Mouse (Mus musculus) CH12.LX (cell line): Measurements from ENCODE around the gene Prkca. TPM values are rescaled to one million over a fixed set of nuclear protein-coding genes. Genes with fewer than 3 reads are reported as not detected.

Source experiments
- DNase-seq: peaks from one replicate; pipeline ENCODE4 v3.0.0-alpha.2; 2013; ENCODE audit errors: extremely low read depth
- H3K27ac ChIP-seq: 2 replicates; pipeline ENCODE4 v1.5.1; 2012; ENCODE audit warnings: low read depth, mild to moderate bottlenecking, control low read depth, moderate library complexity; ENCODE audit not compliant: insufficient read depth
- H3K27me3 ChIP-seq: replicated peaks from 2 replicates; pipeline ENCODE3; 2012; ENCODE audit warnings: inconsistent platforms
- H3K36me3 ChIP-seq, 2 experiments: replicated peaks in 1 of 2; 2 replicates each; pipeline versions ENCODE3 to v1.6.1; 2012; ENCODE audit warnings: inconsistent platforms in 1 of 2, low read length in 1 of 2, mild to moderate bottlenecking in 1 of 2, mixed read lengths in 1 of 2, moderate library complexity in 1 of 2; ENCODE audit not compliant: control insufficient read depth in 1 of 2, insufficient read depth in 1 of 2
- H3K4me1 ChIP-seq, 2 experiments: 2 replicates each; pipeline ENCODE4 v1.6.1; 2012; ENCODE audit warnings: inconsistent platforms in 1 of 2, moderate library complexity in 1 of 2; ENCODE audit not compliant: insufficient read depth in 2 of 2, control insufficient read depth in 1 of 2
- H3K4me2 ChIP-seq: 2 replicates; pipeline ENCODE4 v1.6.1; 2012; ENCODE audit warnings: low read depth, mild to moderate bottlenecking, control low read depth; ENCODE audit not compliant: poor library complexity, insufficient read depth, severe bottlenecking
- H3K4me3 ChIP-seq, 3 experiments: fragments of 150-350 bp in 1 of 3; sonication (generic) in 1 of 3; replicated peaks in 1 of 3; 2 replicates each; pipeline versions ENCODE3 to v1.5.1; 2011 to 2012; ENCODE audit warnings: low read depth in 2 of 3, low read length in 2 of 3, mild to moderate bottlenecking in 2 of 3, moderate library complexity in 2 of 3, control low read depth in 1 of 3, improper control_type of control experiment in 1 of 3, inconsistent platforms in 1 of 3, mixed read lengths in 1 of 3; ENCODE audit not compliant: poor library complexity in 1 of 3
- H3K79me2 ChIP-seq: replicated peaks from 2 replicates; pipeline ENCODE4 v1.6.1; 2012; ENCODE audit warnings: mild to moderate bottlenecking, moderate library complexity; ENCODE audit not compliant: control insufficient read depth, poor library complexity, insufficient read depth, severe bottlenecking; ENCODE audit errors: extremely low read depth
- H3K9ac ChIP-seq: 2 replicates; pipeline ENCODE4 v1.6.1; 2012; ENCODE audit warnings: low read depth, mild to moderate bottlenecking, control low read depth, moderate library complexity; ENCODE audit not compliant: insufficient read depth
- H3K9me3 ChIP-seq: replicated peaks from 2 replicates; pipeline ENCODE3; 2012; ENCODE audit warnings: low read length, inconsistent platforms, mixed read lengths
- BHLHE40 ChIP-seq: IDR thresholded peaks from 2 replicates; pipeline ENCODE4 v1.6.1; 2011; ENCODE audit warnings: mild to moderate bottlenecking, low read depth, low read length, improper control_type of control experiment
- CHD2 ChIP-seq: IDR thresholded peaks from 2 replicates; pipeline ENCODE4 v1.6.1; 2011; ENCODE audit warnings: low read length, improper control_type of control experiment
- ELF1 ChIP-seq: IDR thresholded peaks from 2 replicates; pipeline ENCODE4 v1.6.1; 2014; ENCODE audit warnings: low read depth, mild to moderate bottlenecking, inconsistent platforms, low read length, improper control_type of control experiment
- ETS1 ChIP-seq: conservative IDR thresholded peaks from 2 replicates; pipeline ENCODE4 v1.6.1; 2012; ENCODE audit warnings: low read depth, mild to moderate bottlenecking, inconsistent platforms, low read length, improper control_type of control experiment, moderate library complexity
- MAFK ChIP-seq: IDR thresholded peaks from 2 replicates; pipeline ENCODE4 v1.6.1; 2011; ENCODE audit warnings: low read length, improper control_type of control experiment; ENCODE audit not compliant: insufficient replicate concordance
- MAZ ChIP-seq: IDR thresholded peaks from 2 replicates; pipeline ENCODE4 v1.6.1; 2012; ENCODE audit warnings: low read depth, mild to moderate bottlenecking, inconsistent platforms, low read length, improper control_type of control experiment, moderate library complexity
- MEF2A ChIP-seq: IDR thresholded peaks from 2 replicates; pipeline ENCODE4 v1.6.1; 2014; ENCODE audit warnings: low read depth, mild to moderate bottlenecking, inconsistent platforms, low read length, improper control_type of control experiment, borderline replicate concordance
- MXI1 ChIP-seq: IDR thresholded peaks from 2 replicates; pipeline ENCODE4 v1.6.1; 2011; ENCODE audit warnings: mild to moderate bottlenecking, low read depth, low read length, improper control_type of control experiment
- NRF1 ChIP-seq: IDR thresholded peaks from 2 replicates; pipeline ENCODE4 v1.6.1; 2014; ENCODE audit warnings: low read depth, mild to moderate bottlenecking, inconsistent platforms, low read length, improper control_type of control experiment, moderate library complexity
- POLR2A ChIP-seq: IDR thresholded peaks from 2 replicates; pipeline ENCODE4 v1.6.1; 2011; ENCODE audit warnings: low read depth, mild to moderate bottlenecking, improper control_type of control experiment, low read length
- SIN3A ChIP-seq: IDR thresholded peaks from 2 replicates; pipeline ENCODE4 v1.6.1; 2012; ENCODE audit warnings: low read length, improper control_type of control experiment, inconsistent platforms
- TCF12 ChIP-seq: IDR thresholded peaks from 2 replicates; pipeline ENCODE4 v1.6.1; 2014; ENCODE audit warnings: low read depth, mild to moderate bottlenecking, inconsistent platforms, low read length, improper control_type of control experiment
- USF1 ChIP-seq: IDR thresholded peaks from 2 replicates; pipeline ENCODE4 v1.6.1; 2014; ENCODE audit warnings: low read depth, mild to moderate bottlenecking, inconsistent platforms, low read length, improper control_type of control experiment
- USF2 ChIP-seq: conservative IDR thresholded peaks from 2 replicates; pipeline ENCODE4 v1.6.1; 2011; ENCODE audit warnings: low read depth, low read length, improper control_type of control experiment
- ZC3H11A ChIP-seq: IDR thresholded peaks from 2 replicates; pipeline ENCODE4 v1.6.1; 2012; ENCODE audit warnings: low read depth, mild to moderate bottlenecking, inconsistent platforms, low read length, improper control_type of control experiment
- ZKSCAN1 ChIP-seq: IDR thresholded peaks from 2 replicates; pipeline ENCODE4 v1.6.1; 2012; ENCODE audit warnings: low read depth, inconsistent platforms, low read length, improper control_type of control experiment, borderline replicate concordance
- ZNF384 ChIP-seq: IDR thresholded peaks from 2 replicates; pipeline ENCODE4 v1.6.1; 2012; ENCODE audit warnings: low read depth, low read length, improper control_type of control experiment, inconsistent platforms
- dilution Hi-C: fragments of 300-500 bp; cut with MboI; formaldehyde crosslinking; loops from 2 replicates; pipeline ENCODE4 v1.14.3; 2020; ENCODE audit warnings: low sequenced_read_pairs; ENCODE audit not compliant: extremely low pct_unique_long_range_greater_than_20kb, extremely low pct_ligation_motif_present
- in situ Hi-C: fragments of 300-500 bp; cut with MboI; formaldehyde crosslinking; loops from 3 replicates; pipeline ENCODE4 v1.14.3; 2019; ENCODE audit warnings: low sequenced_read_pairs, low pct_ligation_motif_present, low pct_unique_long_range_greater_than_20kb, mixed read lengths
- polyA plus RNA-seq: library from polyadenylated mRNA; unstranded; fragments of >175 nt; gene quantifications from 2 replicates; pipeline ENCODE4 v1.2.1, GENCODE M21; 2012; ENCODE audit warnings: low read depth; ENCODE audit not compliant: insufficient read length
- total RNA-seq, 2 experiments: library from RNA; depleted of rRNA; stranded (reverse); fragments of 300-350 nt in 1 of 2; fragments of >200 nt in 1 of 2; gene quantifications; 2 replicates each; pipeline ENCODE4 v1.2.3; 2012 to 2014

Gene Prkca
- total and polyA plus RNA-seq, 3 experiments = 40.0 to 107 (median 43.7) TPM

GRCm38 (mm10) chr11:108148491-108148890 is 195.2 kb downstream of the Prkca start:
- DNase-seq = peak; percentile 77
- no peak overlapping the region for H3K9ac ChIP-seq
- peaks cover 25 to 92% of the 10 kb centered on the region in 2 experiments for H3K4me1 ChIP-seq
- H3K4me2 ChIP-seq = peak overlapping the region; percentile 4; the same call in 1 of the 2 replicates
- no peaks in the 10 kb centered on the region for H3K9me3 ChIP-seq
- H3K4me3 ChIP-seq = no peak overlapping the region
- H3K79me2 ChIP-seq = peaks cover 6% of the 10 kb centered on the region
- peaks cover 2 to 38% of the 10 kb centered on the region in 2 experiments for H3K36me3 ChIP-seq
- H3K27ac ChIP-seq = no peak overlapping the region
- TF ChIP-seq MAFK (0 out of 2 replicates have a peak, but pooled peaks have one; percentile 8), NRF1 (no peak), MXI1 (no peak), BHLHE40 (peak; percentile 39), ELF1 (no peak), POLR2A (no peak), USF2 (no peak), CHD2 (no peak), TCF12 (no peak), MAZ (no peak), ETS1 (peak; percentile 50; the same call in 1 of the 2 replicates), MEF2A (peak; percentile 72), USF1 (no peak)
- in situ Hi-C loops (no loop called here), dilution Hi-C loops (no loop called here)
- no peaks in the 10 kb centered on the region for H3K27me3 ChIP-seq

GRCm38 (mm10) chr11:108145752-108146496 is 197.8 kb downstream of the Prkca start:
- H3K27me3 ChIP-seq = no peaks in the 10 kb centered on the region
- DNase-seq = no peak
- no peak overlapping the region for H3K27ac ChIP-seq
- H3K9me3 ChIP-seq = no peaks in the 10 kb centered on the region
- no peak overlapping the region for H3K9ac ChIP-seq
- no peak overlapping the region for H3K4me2 ChIP-seq
- TF ChIP-seq NRF1 (no peak), ZNF384 (no peak), ZC3H11A (no peak), ZKSCAN1 (no peak), MEF2A (no peak), SIN3A (no peak)
- H3K4me1 ChIP-seq = peaks cover 7 to 92% of the 10 kb centered on the region in 2 experiments; a peak in 3 of 4 replicates
- in situ Hi-C loops = no loop called here
- no peak overlapping the region for H3K4me3 ChIP-seq
- dilution Hi-C loops = no loop called here
- no peaks in the 10 kb centered on the region for H3K79me2 ChIP-seq
- H3K36me3 ChIP-seq = peaks cover 2 to 40% of the 10 kb centered on the region in 2 experiments
